Mouse (Mus musculus): ENCODE data around the gene G430095P16Rik.

G430095P16Rik gene

GRCm38 (mm10) chr8:84722850-84723570 lies at the start of gene G430095P16Rik:
TSS of gene G430095P16Rik (plus strand) at chr8:84723007.
- DNase-seq (ENCODE audit: low spot score), result peak; percentile 77

GRCm38 (mm10) chr8:84677305-84677704 lies 45.5 kb upstream of the G430095P16Rik start:
- no peak for DNase-seq (ENCODE audit: low spot score)

GRCm38 (mm10) chr8:84681476-84681875 lies 41.3 kb upstream of the G430095P16Rik start:
- no peak for DNase-seq (ENCODE audit: low spot score)

- no peak for DNase-seq (ENCODE audit: low spot score)
Measured at GRCm38 (mm10) chr8:84682257-84682656, 40.5 kb upstream of the G430095P16Rik start.

- DNase-seq (ENCODE audit: low spot score), result no peak
Measured at GRCm38 (mm10) chr8:84684537-84684936, 38.3 kb upstream of the G430095P16Rik start.

GRCm38 (mm10) chr8:84686191-84687002 lies 36.4 kb upstream of the G430095P16Rik start, which contains the start of gene Trmt1:
TSS of gene Trmt1 (plus strand) at chr8:84686307.
- no peak for DNase-seq (ENCODE audit: low spot score)

GRCm38 (mm10) chr8:84687003-84687704 lies 35.7 kb upstream of the G430095P16Rik start:
- no peak for DNase-seq (ENCODE audit: low spot score)

GRCm38 (mm10) chr8:84687705-84688100 lies 35.1 kb upstream of the G430095P16Rik start, which contains the start of gene Nacc1:
TSS of gene Nacc1 (minus strand) at chr8:84687862.
- peak; percentile 83 for DNase-seq (ENCODE audit: low spot score)

- peak; percentile 93 for DNase-seq (ENCODE audit: low spot score)
Measured at GRCm38 (mm10) chr8:84689091-84689915, 33.5 kb upstream of the G430095P16Rik start.

GRCm38 (mm10) chr8:84693332-84693731 lies 29.5 kb upstream of the G430095P16Rik start:
- no peak for DNase-seq (ENCODE audit: low spot score)

GRCm38 (mm10) chr8:84695140-84695539 lies 27.7 kb upstream of the G430095P16Rik start:
- DNase-seq (ENCODE audit: low spot score), result no peak

- peak; percentile 70 for DNase-seq (ENCODE audit: low spot score)
Measured at GRCm38 (mm10) chr8:84697166-84698130, 25.4 kb upstream of the G430095P16Rik start.

- DNase-seq (ENCODE audit: low spot score), result no peak
Measured at GRCm38 (mm10) chr8:84698288-84698687, 24.5 kb upstream of the G430095P16Rik start.

- DNase-seq (ENCODE audit: low spot score), result no peak
Measured at GRCm38 (mm10) chr8:84698929-84699401, 23.8 kb upstream of the G430095P16Rik start.

- DNase-seq (ENCODE audit: low spot score), result peak; percentile 77
Measured at GRCm38 (mm10) chr8:84699861-84700322, 22.9 kb upstream of the G430095P16Rik start.

GRCm38 (mm10) chr8:84700526-84700925 lies 22.3 kb upstream of the G430095P16Rik start:
- no peak for DNase-seq (ENCODE audit: low spot score)

- DNase-seq (ENCODE audit: low spot score), result no peak
Measured at GRCm38 (mm10) chr8:84700941-84701911, 21.6 kb upstream of the G430095P16Rik start, which contains the start of gene Lyl1. TSS of gene Lyl1 (plus strand) at chr8:84701457.

- DNase-seq (ENCODE audit: low spot score), result no peak
Measured at GRCm38 (mm10) chr8:84702561-84702960, 20.2 kb upstream of the G430095P16Rik start.
